Mouse (Mus musculus) macrophage (primary cell): ENCODE results near the gene Mfsd2a. TPM values are rescaled to one million over a fixed set of nuclear protein-coding genes. Genes with fewer than 3 reads are reported as not detected.
"Not testable (repeated sequence)": the region's sequence is repeated elsewhere in the genome, so short reads cannot be mapped to it uniquely, and the experiment has no call there.

Experiments used
- H3K27ac ChIP-seq: fragments of 350-480 bp; formaldehyde crosslinking; 2 replicates; pipeline ENCODE4 v1.9.0; 2021
- H3K36me3 ChIP-seq: fragments of 350-480 bp; formaldehyde crosslinking; 2 replicates; pipeline ENCODE4 v1.9.0; 2021; ENCODE audit errors: inconsistent target
- H3K4me3 ChIP-seq: fragments of 350-480 bp; formaldehyde crosslinking; 2 replicates; pipeline ENCODE4 v1.9.0; 2021; ENCODE audit errors: inconsistent target
- H3K79me2 ChIP-seq: fragments of 350-480 bp; formaldehyde crosslinking; 2 replicates; pipeline ENCODE4 v1.9.0; 2021; ENCODE audit errors: inconsistent target
- WGBS: methylation state at CpG from one replicate; pipeline ENCODE4 v1.1.7; 2026; ENCODE audit warnings: inconsistent platforms; ENCODE audit not compliant: missing documents; 5-methylcytosine and 5-hydroxymethylcytosine counted together
- polyA plus RNA-seq: library from polyadenylated mRNA; stranded (reverse); fragments of 250-400 nt; gene quantifications from 3 replicates; pipeline ENCODE4 v1.2.4, GENCODE M21; 2018; ENCODE audit warnings: inconsistent platforms
- total RNA-seq, 78 experiments: library from RNA; depleted of rRNA; stranded (reverse); fragments of 250-400 nt; gene quantifications; 1 replicate in 9 of 78; 2 replicates in 24 of 78; 3 replicates in 43 of 78; 4 replicates in 2 of 78; pipeline ENCODE4 v1.2.4; 2018; ENCODE audit warnings: inconsistent platforms in 56 of 78

The Mfsd2a gene
- total RNA-seq (2018; cell fraction: chromatin; rRNA removed) = under 1 TPM in 1 of 26 experiments, not detected in 25; 0.43 TPM
- total RNA-seq (2018; cell fraction: cytosol; rRNA removed) = under 1 TPM in 2 of 26 experiments, not detected in 24; 0.05 to 0.07 TPM
- under 1 TPM in 3 of 26 experiments, not detected in 23; 0.26 to 0.34 (median 0.29) TPM for total RNA-seq (2018; cell fraction: nucleus; rRNA removed)
- not detected in 3 replicates for polyA plus RNA-seq

DNA sequence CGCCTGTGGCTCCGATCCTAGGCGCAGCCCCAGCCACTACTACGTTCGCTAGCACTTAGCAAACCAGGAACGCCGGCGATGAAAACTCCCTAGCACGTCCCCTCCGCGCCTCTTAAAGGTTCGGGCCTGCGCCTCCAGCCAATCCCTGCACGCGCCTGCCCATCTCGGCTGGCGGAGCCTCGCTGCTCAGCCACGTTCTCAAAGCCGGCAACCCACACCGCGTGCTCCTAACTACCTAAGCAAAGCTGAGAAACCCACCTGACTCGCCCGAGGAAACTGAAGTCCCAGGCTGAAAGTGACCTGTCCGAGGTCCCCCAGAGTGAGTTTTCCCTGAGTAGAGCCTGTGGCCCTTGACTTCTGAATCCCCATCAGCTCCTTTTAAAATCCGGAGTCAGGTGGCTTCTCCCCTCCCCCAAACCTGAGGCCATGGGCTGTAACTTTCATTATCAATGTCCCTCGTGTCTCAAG, at the start of gene Mfsd2a:
Gene Mfsd2a, minus strand, starts transcription at position 89 of the 468 bp plus-strand sequence.
- 4% methylated on average over 27 of the region's 27 CpGs for WGBS
- Histone ChIP-seq H3K4me3 (peak within 1 kb of the TSS; percentile 16; the same call in 1 of the 2 replicates), H3K36me3 (no peaks in the 10 kb centered on the region), H3K79me2 (no peaks in the 10 kb centered on the region), H3K27ac (no peak within 1 kb of the TSS)

- no peak overlapping the region for H3K27ac ChIP-seq
- 81% methylated on average over 14 of the region's 15 CpGs for WGBS
- no peaks in the 10 kb centered on the region for H3K36me3 ChIP-seq
- H3K79me2 ChIP-seq = no peaks in the 10 kb centered on the region
- H3K4me3 ChIP-seq = no peak overlapping the region
Observed at GRCm38 (mm10) chr4:123005054-123005966, 44.3 kb upstream of the Mfsd2a start.

GRCm38 (mm10) chr4:123000617-123001342, 39.8 kb upstream of the Mfsd2a start:
- 81% methylated on average over 17 of the region's 17 CpGs for WGBS
- no peak overlapping the region for H3K4me3 ChIP-seq
- no peak overlapping the region for H3K27ac ChIP-seq
- no peaks in the 10 kb centered on the region for H3K36me3 ChIP-seq
- H3K79me2 ChIP-seq = no peaks in the 10 kb centered on the region

DNA sequence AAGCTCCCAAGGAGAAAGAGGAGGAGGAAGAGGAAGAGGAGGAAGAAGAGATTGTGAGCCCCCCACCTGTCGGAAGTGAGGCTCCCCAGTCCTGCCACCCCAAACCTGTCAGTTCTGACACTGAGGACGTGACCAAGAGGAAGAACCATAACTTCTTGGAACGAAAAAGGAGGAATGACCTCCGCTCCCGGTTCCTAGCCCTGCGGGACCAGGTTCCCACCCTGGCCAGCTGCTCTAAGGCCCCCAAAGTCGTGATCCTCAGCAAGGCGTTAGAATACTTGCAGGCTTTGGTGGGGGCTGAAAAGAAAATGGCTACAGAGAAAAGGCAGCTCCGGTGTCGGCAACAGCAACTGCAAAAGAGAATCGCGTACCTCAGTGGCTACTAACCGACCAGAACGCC, 39.1 kb upstream of the Mfsd2a start:
- Histone ChIP-seq H3K36me3 (no peaks in the 10 kb centered on the region), H3K4me3 (no peak overlapping the region), H3K27ac (no peak overlapping the region), H3K79me2 (no peaks in the 10 kb centered on the region)
- WGBS = 75% methylated on average over 14 of the region's 14 CpGs

DNA sequence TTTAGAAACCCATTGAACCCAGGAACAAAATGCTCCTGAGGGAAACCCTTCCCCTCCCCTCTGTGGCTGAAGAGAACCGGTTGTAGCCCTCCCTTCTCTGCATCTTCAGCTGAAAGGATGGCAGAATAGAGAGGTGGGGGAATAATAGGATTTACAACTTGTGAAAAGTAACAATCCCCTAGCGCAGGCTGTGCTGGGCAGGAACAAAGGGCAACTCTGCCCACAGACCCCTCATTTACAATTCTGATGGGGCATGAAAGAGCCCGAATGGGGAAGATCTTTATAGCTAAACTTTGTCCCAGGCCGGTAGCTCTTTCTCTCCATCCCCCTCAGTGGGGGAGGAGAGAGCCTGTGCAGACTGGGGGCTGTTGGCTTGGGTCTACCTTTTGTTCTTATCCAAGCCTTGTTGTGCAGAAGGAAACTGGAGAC, 38.3 kb upstream of the Mfsd2a start:
- H3K27ac ChIP-seq = no peak overlapping the region
- WGBS = 46% methylated on average over 4 of the region's 4 CpGs

GRCm38 (mm10) chr4:122998537-122999262, 37.7 kb upstream of the Mfsd2a start:
- no peaks in the 10 kb centered on the region for H3K36me3 ChIP-seq
- H3K4me3 ChIP-seq = no peak overlapping the region
- no peaks in the 10 kb centered on the region for H3K79me2 ChIP-seq
- no peak overlapping the region for H3K27ac ChIP-seq
- WGBS = 47% methylated on average over 12 of the region's 12 CpGs

More for the DNA sequence above, 38.3 kb upstream of the Mfsd2a start:
- Histone ChIP-seq H3K36me3 (no peaks in the 10 kb centered on the region), H3K4me3 (no peak overlapping the region), H3K79me2 (no peaks in the 10 kb centered on the region)

- 3% methylated on average over 37 of the region's 47 CpGs for WGBS
- H3K36me3 ChIP-seq = no peaks in the 10 kb centered on the region
- no peak overlapping the region for H3K4me3 ChIP-seq
- no peak overlapping the region for H3K27ac ChIP-seq
- H3K79me2 ChIP-seq = no peaks in the 10 kb centered on the region
Observed at GRCm38 (mm10) chr4:122996618-122997381, 35.8 kb upstream of the Mfsd2a start.

DNA sequence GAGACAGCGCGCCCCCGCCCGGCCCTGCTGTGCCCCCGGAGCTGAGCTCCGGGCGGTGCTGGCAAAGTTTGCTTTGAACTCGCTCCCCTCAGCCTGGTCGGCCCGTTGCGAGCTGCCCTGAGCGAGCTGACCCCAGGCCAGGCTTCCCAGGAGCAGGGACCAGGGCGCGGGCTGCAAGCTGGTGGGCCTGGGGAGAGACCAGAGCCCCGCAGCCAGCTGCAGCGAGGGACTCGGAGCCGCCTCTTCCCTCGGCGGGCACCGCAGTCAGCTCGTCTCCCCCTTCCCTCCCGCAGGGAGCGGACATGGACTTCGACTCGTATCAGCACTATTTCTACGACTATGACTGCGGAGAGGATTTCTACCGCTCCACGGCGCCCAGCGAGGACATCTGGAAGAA, 35.2 kb upstream of the Mfsd2a start:
- 4% methylated on average over 32 of the region's 32 CpGs for WGBS
- no peak overlapping the region for H3K4me3 ChIP-seq
- no peaks in the 10 kb centered on the region for H3K36me3 ChIP-seq
- H3K27ac ChIP-seq = no peak overlapping the region
- no peaks in the 10 kb centered on the region for H3K79me2 ChIP-seq

GRCm38 (mm10) chr4:122995404-122996220, 34.6 kb upstream of the Mfsd2a start, which contains the start of gene Mycl:
TSS of gene Mycl (plus strand) at chr4:122995652.
- WGBS = under 1% methylated on average over 66 of the region's 69 CpGs
- Histone ChIP-seq H3K27ac (no peak within 1 kb of the TSS), H3K4me3 (peak within 1 kb of the TSS; percentile 14; the same call in 1 of the 2 replicates), H3K36me3 (no peaks in the 10 kb centered on the region), H3K79me2 (no peaks in the 10 kb centered on the region)

DNA sequence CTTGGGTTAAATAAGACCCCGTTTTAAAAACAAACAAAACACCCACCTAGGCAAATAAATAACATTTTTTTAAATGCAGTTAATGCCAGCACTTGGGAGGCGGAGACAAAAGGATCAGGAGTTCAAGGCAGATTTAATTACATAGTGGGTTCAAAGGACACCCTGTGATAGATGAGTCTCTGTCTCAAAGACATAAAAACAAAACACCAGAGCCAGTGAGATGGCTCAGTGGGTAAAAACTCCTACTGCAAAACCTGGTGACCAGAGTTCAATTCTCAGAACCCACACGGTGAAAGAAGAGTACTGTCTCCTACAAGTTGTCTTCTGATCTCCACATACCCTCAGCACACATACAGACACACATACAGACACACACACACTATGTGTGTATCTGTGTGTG, 31.3 kb upstream of the Mfsd2a start:
- Histone ChIP-seq H3K4me3 (no peak overlapping the region), H3K36me3 (no peaks in the 10 kb centered on the region), H3K27ac (no peak overlapping the region), H3K79me2 (no peaks in the 10 kb centered on the region)
- WGBS = 88% methylated on average over 2 of the region's 3 CpGs

DNA sequence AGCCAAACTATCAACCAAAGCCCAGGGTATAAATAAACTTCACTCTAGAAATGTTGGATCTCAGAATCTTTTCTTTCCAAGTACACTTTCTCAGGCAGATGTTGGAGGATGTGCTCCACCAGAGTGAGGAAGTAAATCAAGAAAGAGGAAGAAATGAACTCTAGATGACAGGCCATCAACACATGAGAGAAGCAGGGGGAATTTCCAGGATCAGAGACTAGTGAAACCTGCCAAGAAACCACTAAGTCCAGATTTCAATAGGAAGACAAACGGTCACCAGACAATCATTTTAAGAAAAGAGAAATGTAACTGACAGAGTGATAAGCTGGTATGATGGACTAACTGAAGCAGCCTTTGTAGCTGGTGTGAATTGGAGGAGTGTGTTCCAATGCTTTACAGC, 30.2 kb upstream of the Mfsd2a start:
- 0% methylated on average over 1 of the region's 1 CpGs for WGBS

DNA sequence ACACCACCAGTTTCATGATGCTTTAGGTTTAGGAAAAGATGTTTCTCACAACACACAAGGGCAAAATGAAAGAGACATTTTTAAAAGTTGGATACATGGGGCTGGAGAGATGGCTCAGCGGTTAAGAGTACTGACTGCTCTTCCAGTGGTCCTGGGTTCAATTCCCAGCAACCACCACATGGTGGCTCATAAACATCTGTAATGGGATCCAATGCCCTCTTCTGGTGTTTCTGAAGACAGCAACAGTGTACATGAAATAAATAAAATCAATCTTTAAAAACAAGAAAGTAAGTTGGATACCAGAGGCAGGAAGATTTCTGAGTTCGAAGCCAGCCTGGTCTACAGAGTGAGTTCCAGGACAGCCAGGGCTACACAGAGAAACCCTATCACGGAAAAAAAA, 27.0 kb upstream of the Mfsd2a start:
- H3K4me3 ChIP-seq, H3K79me2 ChIP-seq, H3K36me3 ChIP-seq, H3K27ac ChIP-seq: not testable (repeated sequence)
- WGBS = 86% methylated on average over 2 of the region's 3 CpGs

More for the DNA sequence above, 30.2 kb upstream of the Mfsd2a start:
- Histone ChIP-seq H3K4me3 (no peak overlapping the region), H3K27ac (no peak overlapping the region), H3K36me3 (no peaks in the 10 kb centered on the region), H3K79me2 (no peaks in the 10 kb centered on the region)

- Histone ChIP-seq H3K27ac (no peak overlapping the region), H3K36me3 (no peaks in the 10 kb centered on the region), H3K79me2 (no peaks in the 10 kb centered on the region), H3K4me3 (no peak overlapping the region)
- 92% methylated on average over 4 of the region's 4 CpGs for WGBS
Observed at GRCm38 (mm10) chr4:122987421-122987820, 26.4 kb upstream of the Mfsd2a start.
